In the genomic region with DNA sequence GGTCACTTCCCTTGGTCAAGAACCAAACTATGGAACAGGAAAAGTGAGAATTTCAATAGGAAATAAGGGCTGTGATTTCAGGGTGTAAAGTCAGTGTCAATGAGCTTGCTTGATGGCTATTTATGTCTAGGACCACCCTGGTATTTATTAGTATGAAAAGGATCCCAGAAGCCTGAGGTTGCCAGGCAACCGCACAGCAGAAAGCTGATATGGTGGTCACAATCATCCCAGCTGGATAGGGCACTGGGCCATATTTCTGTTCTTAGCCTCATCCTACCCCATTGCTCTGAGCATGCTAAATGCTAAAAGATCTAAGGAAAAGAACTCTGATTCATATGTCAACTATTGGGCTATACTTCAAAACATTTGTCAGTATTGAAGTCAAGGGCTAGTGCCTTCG, we compare ENCODE assay signal across 30 mouse cellular contexts. TPM values are rescaled to one million over a fixed set of nuclear protein-coding genes. Genes with fewer than 3 reads are reported as not detected.
A peak's percentile ranks its signal among the peaks of the same experiment; 100 is the strongest.
DNase-seq lines count a peak whose midpoint lies in the region; ATAC-seq and TF ChIP-seq lines count a peak whose summit lies in the region.
"Had no signal": no experiment of that assay in that cellular context is flagged by ENCODE, and none has a peak within 500 bp of the region (broad histone marks: within the 10 kb centered on the region; RNA-seq: fewer than 3 reads in every experiment).

No protein-coding gene starts in this region.

- H3K27ac ChIP-seq in gastrocnemius, adult 2 months = peak overlapping the region; percentile 46; the same call in 1 of the 2 replicates
- H3K27ac ChIP-seq in hindbrain, postnatal 0 days = no peak overlapping the region
- no peak overlapping the region for H3K27ac ChIP-seq in hindbrain, embryonic 16.5 days (ENCODE audit: low read depth, low read length)
- H3K27ac ChIP-seq in midbrain, postnatal 0 days (ENCODE audit: low read depth, low read length) = no peak overlapping the region
- H3K27ac ChIP-seq in midbrain, embryonic 16.5 days (ENCODE audit: low read length) = no peak overlapping the region
- H3K27ac ChIP-seq: embryonic facial prominence, embryonic 13.5 days; heart, embryonic 15.5 days; hindbrain, embryonic 14.5 days; intestine, embryonic 15.5 days had no signal

- H3K4me3 ChIP-seq in gastrocnemius, adult 2 months = no peak overlapping the region
- no peak overlapping the region for H3K4me3 ChIP-seq in hindbrain, postnatal 0 days (ENCODE audit: low read length)
- no peak overlapping the region for H3K4me3 ChIP-seq in hindbrain, embryonic 16.5 days (ENCODE audit: low read length)
- no peak overlapping the region for H3K4me3 ChIP-seq in midbrain, postnatal 0 days (ENCODE audit: low read depth, low read length)
- no peak overlapping the region for H3K4me3 ChIP-seq in midbrain, embryonic 16.5 days (ENCODE audit: low read depth, low read length)
- H3K4me3 ChIP-seq: embryonic facial prominence, embryonic 13.5 days; heart, embryonic 12.5 days; heart, embryonic 15.5 days; intestine, embryonic 15.5 days had no signal

- no peaks in the 10 kb centered on the region for H3K9me3 ChIP-seq in hindbrain, postnatal 0 days (ENCODE audit: low read length)
- no peaks in the 10 kb centered on the region for H3K9me3 ChIP-seq in hindbrain, embryonic 16.5 days (ENCODE audit: control insufficient read depth, low read length)
- no peaks in the 10 kb centered on the region for H3K9me3 ChIP-seq in midbrain, postnatal 0 days (ENCODE audit: low read length)
- H3K9me3 ChIP-seq in midbrain, embryonic 16.5 days (replicated peaks; ENCODE audit: control insufficient read depth, low read length, poor library complexity, severe bottlenecking) = no peaks in the 10 kb centered on the region
- H3K9me3 ChIP-seq: embryonic facial prominence, embryonic 13.5 days; heart, embryonic 12.5 days; heart, embryonic 15.5 days; intestine, embryonic 15.5 days had no signal

- no peak for TF ChIP-seq CTCF in gastrocnemius, adult 2 months (IDR thresholded peaks at IDR 0.05)
- TF ChIP-seq CTCF in hindbrain, postnatal 0 days (IDR thresholded peaks at IDR 0.05; ENCODE audit: low read depth) = no peak
- TF ChIP-seq CTCF in midbrain, postnatal 0 days (IDR thresholded peaks at IDR 0.05) = no peak

- whole genome bisulfite sequencing in hindbrain, postnatal 0 days = 64% methylated on average over 2 of the region's 2 CpGs
- 65% methylated on average over 2 of the region's 2 CpGs for WGBS in hindbrain, embryonic 16.5 days
- WGBS in midbrain, postnatal 0 days = 72% methylated on average over 2 of the region's 2 CpGs
- 81% methylated on average over 2 of the region's 2 CpGs for WGBS in midbrain, embryonic 16.5 days

- no peaks in the 10 kb centered on the region for H3K27me3 ChIP-seq in hindbrain, postnatal 0 days (ENCODE audit: insufficient read depth, low read length)
- no peaks in the 10 kb centered on the region for H3K27me3 ChIP-seq in hindbrain, embryonic 16.5 days (replicated peaks; ENCODE audit: control insufficient read depth, insufficient read depth, low read length)
- no peaks in the 10 kb centered on the region for H3K27me3 ChIP-seq in midbrain, postnatal 0 days (ENCODE audit: insufficient read depth, low read length)
- no peaks in the 10 kb centered on the region for H3K27me3 ChIP-seq in midbrain, embryonic 16.5 days (ENCODE audit: control insufficient read depth, insufficient read depth, low read depth, low read length)
- H3K27me3 ChIP-seq: embryonic facial prominence, embryonic 13.5 days; heart, embryonic 12.5 days; heart, embryonic 15.5 days; intestine, embryonic 15.5 days had no signal

- no peak overlapping the region for H3K9ac ChIP-seq in hindbrain, postnatal 0 days (replicated peaks; ENCODE audit: low read length)
- no peak overlapping the region for H3K9ac ChIP-seq in hindbrain, embryonic 16.5 days (ENCODE audit: low read depth, low read length)
- H3K9ac ChIP-seq in midbrain, postnatal 0 days (replicated peaks; ENCODE audit: low read length, poor library complexity, severe bottlenecking) = no peak overlapping the region
- no peak overlapping the region for H3K9ac ChIP-seq in midbrain, embryonic 16.5 days (ENCODE audit: low read depth, low read length)
- H3K9ac ChIP-seq: embryonic facial prominence, embryonic 13.5 days; forebrain, postnatal 0 days; heart, embryonic 12.5 days; heart, embryonic 15.5 days; hindbrain, embryonic 14.5 days; intestine, embryonic 15.5 days had no signal

- H3K4me2 ChIP-seq in hindbrain, postnatal 0 days (ENCODE audit: low read depth, low read length) = no peak overlapping the region
- no peak overlapping the region for H3K4me2 ChIP-seq in hindbrain, embryonic 16.5 days (ENCODE audit: low read length)
- H3K4me2 ChIP-seq in midbrain, postnatal 0 days (ENCODE audit: low read depth, low read length, poor library complexity, severe bottlenecking) = no peak overlapping the region
- H3K4me2 ChIP-seq in midbrain, embryonic 16.5 days (ENCODE audit: low read length) = no peak overlapping the region
- H3K4me2 ChIP-seq: embryonic facial prominence, embryonic 13.5 days; heart, embryonic 12.5 days; heart, embryonic 15.5 days; hindbrain, embryonic 14.5 days; intestine, embryonic 15.5 days had no signal

- ATAC-seq in hindbrain, postnatal 0 days = peak; percentile 61; the same call in 1 of the 2 replicates
- ATAC-seq in hindbrain, embryonic 16.5 days = no peak
- no peak for ATAC-seq in midbrain, postnatal 0 days (ENCODE audit: low FRiP score)
- no peak for ATAC-seq in midbrain, embryonic 16.5 days
- ATAC-seq: activated CD4-positive, CD25-positive, alpha-beta regulatory T cell, adult 4 months; forebrain, embryonic 14.5 days; forebrain, postnatal 0 days; intestine, embryonic 15.5 days had no signal

- DNase-seq in cerebellum, postnatal 10 days = peak; percentile 31 to 59
- DNase-seq in cerebellum, adult 8-10 months = no peak
- DNase-seq in gastrocnemius, adult 2 months = peak; percentile 39
- DNase-seq in gastrocnemius, postnatal 25 days = no peak
- DNase-seq in hindbrain, postnatal 0 days (ENCODE audit: low spot score) = peak; percentile 45
- peak; percentile 54 for DNase-seq in midbrain, postnatal 0 days (ENCODE audit: low spot score)
- DNase-seq: adrenal gland, adult 8-10 months; adrenal gland, postnatal 25 days; cerebellum, adult 11-12 months; cerebellum, adult 9-10 months; cerebellum, postnatal 25 days; forebrain, postnatal 0 days; gastrocnemius, postnatal 10 days; heart, postnatal 10 days; heart, postnatal 36 days; kidney, adult 11 months had no signal

- no peaks in the 10 kb centered on the region for H3K36me3 ChIP-seq in hindbrain, postnatal 0 days (ENCODE audit: insufficient read depth, low read length)
- no peaks in the 10 kb centered on the region for H3K36me3 ChIP-seq in hindbrain, embryonic 16.5 days (ENCODE audit: control insufficient read depth, insufficient read depth, low read length)
- no peaks in the 10 kb centered on the region for H3K36me3 ChIP-seq in midbrain, postnatal 0 days (ENCODE audit: insufficient read depth, low read length)
- no peaks in the 10 kb centered on the region for H3K36me3 ChIP-seq in midbrain, embryonic 16.5 days (ENCODE audit: control insufficient read depth, insufficient read depth, low read length)
- H3K36me3 ChIP-seq: embryonic facial prominence, embryonic 13.5 days; heart, embryonic 15.5 days; intestine, embryonic 15.5 days had no signal

- H3K4me1 ChIP-seq in hindbrain, postnatal 0 days (ENCODE audit: insufficient read depth, low read length) = no peaks in the 10 kb centered on the region
- H3K4me1 ChIP-seq in hindbrain, embryonic 16.5 days (ENCODE audit: control insufficient read depth, insufficient read depth, low read depth, low read length) = peaks cover 2% of the 10 kb centered on the region; the same call in 1 of the 2 replicates
- H3K4me1 ChIP-seq in midbrain, postnatal 0 days (ENCODE audit: insufficient read depth, low read length) = no peaks in the 10 kb centered on the region
- no peaks in the 10 kb centered on the region for H3K4me1 ChIP-seq in midbrain, embryonic 16.5 days (ENCODE audit: control insufficient read depth, insufficient read depth, low read length)
- H3K4me1 ChIP-seq: intestine, embryonic 15.5 days had no signal

- intact Hi-C loops in gastrocnemius, adult 2 months (cut with DNase I) = no loop called here

RNA-seq across cellular contexts. Expression of a gene that starts 14.8 kb away (rescaled TPM):
- under 1 TPM in 1 of 2 experiments, not detected in 1; 0.11 TPM for total RNA-seq in gastrocnemius, adult 2 months (2021)
- total RNA-seq in gastrocnemius, postnatal 25 days (2021) = under 1 TPM in 1 of 2 experiments, not detected in 1; 0.19 TPM
- total RNA-seq in hindbrain, postnatal 0 days (2014; rRNA removed) = 0.65 and 0.68 TPM in 2 replicates
- polyA plus RNA-seq in hindbrain, postnatal 0 days (2015; fragmentation: Nextera tagmentation; extraction: Ambion mirVana) = 1.2 and 1.7 TPM in 2 replicates
- polyA plus RNA-seq in hindbrain, embryonic 16.5 days (2015; fragmentation: Nextera tagmentation; extraction: Ambion mirVana) = 0.54 and 0.97 TPM in 2 replicates
- 0.82 and 1.1 TPM in 2 replicates for total RNA-seq in midbrain, postnatal 0 days (2014; rRNA removed)
- polyA plus RNA-seq in midbrain, postnatal 0 days (2015; fragmentation: Nextera tagmentation; extraction: Ambion mirVana) = 0.43 and 0.83 TPM in 2 replicates
- polyA plus RNA-seq in midbrain, embryonic 16.5 days (2015; fragmentation: Nextera tagmentation; extraction: Ambion mirVana) = 0.17 and 0.58 TPM in 2 replicates
- total RNA-seq: common myeloid progenitor, adult 5-6 weeks had no signal
- polyA plus RNA-seq: activated CD4-positive, CD25-positive, alpha-beta regulatory T cell, adult 4 months; forebrain, embryonic 14.5 days; frontal cortex, adult 2 months had no signal

RNA-seq across cellular contexts. Expression of a gene that starts 38.1 kb away (rescaled TPM):
- total RNA-seq in gastrocnemius, adult 2 months (2021) = under 1 TPM; 0.50 to 0.51 TPM
- total RNA-seq in gastrocnemius, postnatal 25 days (2021) = under 1 TPM; 0.48 to 0.74 TPM
- not detected in 2 replicates for total RNA-seq in hindbrain, postnatal 0 days (2014; rRNA removed)
- polyA plus RNA-seq in hindbrain, postnatal 0 days (2015; fragmentation: Nextera tagmentation; extraction: Ambion mirVana) = not detected in 2 replicates
- polyA plus RNA-seq in hindbrain, embryonic 16.5 days (2015; fragmentation: Nextera tagmentation; extraction: Ambion mirVana) = not detected in 2 replicates
- not detected in 2 replicates for total RNA-seq in midbrain, postnatal 0 days (2014; rRNA removed)
- not detected in 2 replicates for polyA plus RNA-seq in midbrain, postnatal 0 days (2015; fragmentation: Nextera tagmentation; extraction: Ambion mirVana)
- polyA plus RNA-seq in midbrain, embryonic 16.5 days (2015; fragmentation: Nextera tagmentation; extraction: Ambion mirVana) = not detected in 2 replicates
- total RNA-seq: adrenal gland, postnatal 25 days; common myeloid progenitor, adult 5-6 weeks; forebrain, postnatal 0 days had no signal
- polyA plus RNA-seq: activated CD4-positive, CD25-positive, alpha-beta regulatory T cell, adult 4 months; brain, embryonic 14.5 days; embryonic facial prominence, embryonic 13.5 days; forebrain, embryonic 11.5 days; forebrain, embryonic 14.5 days; forebrain, postnatal 0 days; frontal cortex, adult 2 months; hindbrain, embryonic 11.5 days had no signal

Comparison
In these comparisons a context has a peak if more than half of its experiments do, and no peak if none do; other contexts are left out.
1. DNase-seq: peak in cerebellum, postnatal 10 days (2 of 2), gastrocnemius, adult 2 months (single experiment), hindbrain, postnatal 0 days (single experiment) and midbrain, postnatal 0 days (single experiment); none in cerebellum, adult 8-10 months (single experiment) and gastrocnemius, postnatal 25 days (single experiment).